ENCODE assay signal across 8 mouse cellular contexts in the genomic region with DNA sequence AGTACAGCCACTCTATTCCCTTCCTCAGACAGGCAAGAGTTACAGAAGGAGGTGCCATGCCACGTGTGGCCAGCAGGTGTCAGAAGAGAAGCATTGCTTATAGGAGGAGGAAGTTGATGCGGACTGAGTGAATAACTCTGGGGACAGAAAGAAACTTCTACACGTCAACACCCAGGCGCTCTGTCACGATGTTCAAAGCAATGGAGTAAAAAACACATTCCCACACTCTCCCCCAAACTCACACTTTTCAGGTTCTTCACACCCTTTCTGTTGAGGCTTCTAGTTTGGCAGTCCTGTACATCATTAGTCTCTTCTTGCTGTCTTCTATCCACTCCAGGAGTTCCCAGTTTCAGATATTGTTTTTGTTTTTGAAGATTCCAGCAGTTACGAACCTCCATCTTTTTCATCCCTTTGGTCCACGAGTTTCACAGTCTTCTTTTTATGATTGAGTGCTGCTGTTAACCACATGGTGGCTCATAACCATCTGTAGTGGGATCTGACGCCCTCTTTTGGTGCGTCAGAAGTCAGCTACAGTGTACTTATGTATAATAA. TPM values are rescaled to one million over a fixed set of nuclear protein-coding genes. Genes with fewer than 3 reads are reported as not detected.
DNase-seq lines count a peak whose midpoint lies in the region; ATAC-seq lines count a peak whose summit lies in the region.

No protein-coding gene starts in this region.

- H3K36me3 ChIP-seq in hindbrain, embryonic 14.5 days (replicated peaks; ENCODE audit: control insufficient read depth, insufficient read depth), result no peaks in the 10 kb centered on the region

- peak; percentile 62 for DNase-seq in WW6 (ENCODE audit: low read depth, low spot score)
- DNase-seq in cerebellum, postnatal 14 days, result peak; percentile 91 to 94
- peak; percentile 49 to 79 for DNase-seq in frontal cortex, postnatal 14 days (ENCODE audit: low spot score in 2 of 2)
- peak; percentile 93 for DNase-seq in hindbrain, embryonic 14.5 days (ENCODE audit: low spot score)
- DNase-seq in layer of hippocampus, postnatal 25 days (ENCODE audit: extremely low spot score in 1 of 2, low spot score in 1 of 2), result peak; percentile 68 to 85
- DNase-seq in lung, postnatal 36 days, result peak; percentile 88
- peak; percentile 89 for DNase-seq in retina, postnatal 1 day
- peak; percentile 85 for DNase-seq in thymus, postnatal 4 days

- peak overlapping the region; percentile 35 for H3K4me2 ChIP-seq in hindbrain, embryonic 14.5 days (replicated peaks)

- no peak overlapping the region for H3K4me3 ChIP-seq in hindbrain, embryonic 14.5 days (replicated peaks; ENCODE audit: low read length)

- no peaks in the 10 kb centered on the region for H3K27me3 ChIP-seq in hindbrain, embryonic 14.5 days (ENCODE audit: control insufficient read depth, insufficient read depth, low read length)

- 19% methylated on average over 9 of the region's 9 CpGs for WGBS in hindbrain, embryonic 14.5 days

- H3K9me3 ChIP-seq in hindbrain, embryonic 14.5 days (ENCODE audit: control insufficient read depth, low read length), result no peaks in the 10 kb centered on the region

- ATAC-seq in hindbrain, embryonic 14.5 days (ENCODE audit: low FRiP score), result peak; percentile 66; the same call in 1 of the 2 replicates

- no peak overlapping the region for H3K9ac ChIP-seq in hindbrain, embryonic 14.5 days

- H3K4me1 ChIP-seq in hindbrain, embryonic 14.5 days (replicated peaks; ENCODE audit: control insufficient read depth, insufficient read depth, low read length), result no peaks in the 10 kb centered on the region

- H3K27ac ChIP-seq in hindbrain, embryonic 14.5 days, result no peak overlapping the region

RNA-seq across cellular contexts. Expression of a gene that starts 14.5 kb away (rescaled TPM):
- polyA plus RNA-seq in hindbrain, embryonic 14.5 days (2014; fragmentation: Nextera tagmentation; extraction: Ambion mirVana), result 3.5 and 3.6 TPM in 2 replicates
- total RNA-seq in layer of hippocampus, postnatal 25 days (2021), result under 1 TPM in 1 of 2 experiments, not detected in 1; 0.17 TPM
